Mouse (Mus musculus): ENCODE results near the gene Vsx1. TPM values are rescaled to one million over a fixed set of nuclear protein-coding genes. Genes with fewer than 3 reads are reported as not detected.

The Vsx1 gene
- total and polyA plus RNA-seq, 2 experiments from 2014 or later: not detected

DNA sequence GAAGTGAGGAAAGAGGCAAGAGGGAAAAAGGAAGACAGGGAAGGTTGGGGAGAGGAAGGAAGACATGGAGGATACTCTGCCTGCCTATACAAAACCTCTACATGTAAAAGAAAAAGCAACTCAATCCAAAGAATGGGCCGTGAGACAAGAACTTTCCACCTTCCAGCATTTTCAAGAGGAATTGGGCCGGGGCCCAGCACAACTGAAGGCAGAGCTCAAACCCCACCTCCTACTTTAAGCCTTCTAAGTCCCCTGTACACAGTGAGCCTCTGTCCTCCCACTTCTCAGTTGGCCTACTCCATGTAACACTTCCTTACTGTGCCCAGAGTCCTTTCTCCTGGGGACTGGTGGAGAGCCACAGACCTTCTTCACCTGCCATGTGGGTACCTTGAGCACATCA is 27.2 kb downstream of the Vsx1 start:
- Histone ChIP-seq H3K4me2 (ENCODE audit: low read depth, low read length) (no peak overlapping the region), H3K9ac (replicated peaks; ENCODE audit: low read depth, low read length) (no peak overlapping the region), H3K9me3 (replicated peaks; ENCODE audit: control insufficient read depth, low read length) (no peaks in the 10 kb centered on the region), H3K4me1 (ENCODE audit: control insufficient read depth, insufficient read depth) (peaks cover 27% of the 10 kb centered on the region), H3K27me3 (ENCODE audit: control insufficient read depth, insufficient read depth, low read length) (no peaks in the 10 kb centered on the region), H3K36me3 (replicated peaks; ENCODE audit: control insufficient read depth, insufficient read depth, low read length) (0 out of 2 replicates have a peak, but pooled peaks cover 4% of the 10 kb centered on the region), H3K4me3 (ENCODE audit: low read depth, low read length) (no peak overlapping the region), H3K27ac (ENCODE audit: low read depth) (no peak overlapping the region)
- ATAC-seq (ENCODE audit: insufficient read depth, low read depth): no peak
- no peak for DNase-seq (ENCODE audit: low spot score)
- 73% methylated on average over 2 of the region's 2 CpGs for WGBS
- TF ChIP-seq CTCF (IDR thresholded peaks at IDR 0.05; ENCODE audit: low read depth) (no peak), EP300 (IDR thresholded peaks at IDR 0.05; ENCODE audit: low read depth) (no peak)

DNA sequence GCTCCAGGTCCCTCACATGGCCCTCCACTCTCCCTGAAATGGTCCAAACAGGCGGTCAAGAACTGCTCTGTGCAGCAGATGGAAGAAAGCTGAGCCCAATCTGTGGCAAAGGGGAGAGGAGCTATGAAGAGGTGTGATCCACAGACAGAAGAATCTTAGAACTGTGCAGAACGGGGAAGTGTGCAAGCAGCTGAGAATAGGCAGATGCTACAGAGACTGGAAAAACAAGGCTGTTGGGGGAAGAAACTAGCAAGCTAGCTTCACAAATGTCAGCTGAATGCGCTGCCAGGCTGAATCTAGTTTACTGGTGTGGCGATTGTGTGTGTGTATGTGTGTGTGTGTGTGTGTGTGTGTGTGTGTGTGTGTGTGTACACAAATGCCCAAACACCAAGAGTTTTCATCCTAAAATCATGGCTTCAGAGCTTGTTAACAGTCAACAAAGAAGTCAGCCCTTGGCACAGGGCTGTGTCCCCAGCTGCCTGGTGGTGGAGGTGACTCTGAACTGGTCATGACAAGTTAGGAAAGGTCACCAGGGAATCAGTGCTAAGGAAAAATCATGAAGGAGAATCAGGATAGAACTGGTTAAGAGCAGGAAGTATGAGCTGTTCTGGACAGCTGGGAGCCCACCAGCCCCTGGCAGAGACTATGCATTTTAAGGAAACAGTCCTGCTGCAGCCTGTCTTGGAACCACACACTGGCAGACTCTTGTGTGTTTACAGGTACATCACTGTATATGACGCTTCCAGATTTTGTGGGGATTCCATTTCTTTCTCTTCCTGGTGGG is 28.3 kb downstream of the Vsx1 start:
- H3K9me3 ChIP-seq (replicated peaks; ENCODE audit: control insufficient read depth, low read length): no peaks in the 10 kb centered on the region
- H3K9ac ChIP-seq (replicated peaks; ENCODE audit: low read depth, low read length): no peak overlapping the region
- H3K4me2 ChIP-seq (ENCODE audit: low read depth, low read length): no peak overlapping the region
- DNase-seq (ENCODE audit: low spot score) (no peak), ATAC-seq (ENCODE audit: insufficient read depth, low read depth) (peak; percentile 37; the same call in 1 of the 2 replicates)
- H3K27me3 ChIP-seq (ENCODE audit: control insufficient read depth, insufficient read depth, low read length): no peaks in the 10 kb centered on the region
- 77% methylated on average over 5 of the region's 5 CpGs for WGBS
- no peak overlapping the region for H3K4me3 ChIP-seq (ENCODE audit: low read depth, low read length)
- H3K27ac ChIP-seq (ENCODE audit: low read depth): no peak overlapping the region
- 0 out of 2 replicates have a peak, but pooled peaks cover 4% of the 10 kb centered on the region for H3K36me3 ChIP-seq (replicated peaks; ENCODE audit: control insufficient read depth, insufficient read depth, low read length)
- peaks cover 24% of the 10 kb centered on the region for H3K4me1 ChIP-seq (ENCODE audit: control insufficient read depth, insufficient read depth)
- TF ChIP-seq CTCF (IDR thresholded peaks at IDR 0.05; ENCODE audit: low read depth) (no peak), EP300 (IDR thresholded peaks at IDR 0.05; ENCODE audit: low read depth) (no peak)

DNA sequence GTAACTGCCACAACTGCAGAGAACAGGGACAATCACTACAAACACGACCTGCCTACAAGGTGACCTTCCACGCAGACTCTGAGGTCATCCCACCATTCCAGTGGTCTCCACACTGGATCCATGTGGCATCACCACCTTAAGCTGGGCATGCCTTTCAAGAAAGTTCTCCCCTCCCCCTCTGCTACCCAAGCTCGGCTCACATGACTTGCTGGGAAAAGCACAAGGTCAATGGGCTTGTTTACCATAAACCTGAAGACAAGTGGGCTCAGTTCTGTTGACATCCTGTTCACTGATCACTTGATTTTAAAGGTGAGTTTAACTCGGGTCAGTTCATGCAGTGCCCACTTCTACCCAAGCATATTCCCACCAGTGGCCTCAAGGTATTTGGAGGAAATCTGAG is 29.1 kb downstream of the Vsx1 start:
- no peak for ATAC-seq (ENCODE audit: insufficient read depth, low read depth)

DNA sequence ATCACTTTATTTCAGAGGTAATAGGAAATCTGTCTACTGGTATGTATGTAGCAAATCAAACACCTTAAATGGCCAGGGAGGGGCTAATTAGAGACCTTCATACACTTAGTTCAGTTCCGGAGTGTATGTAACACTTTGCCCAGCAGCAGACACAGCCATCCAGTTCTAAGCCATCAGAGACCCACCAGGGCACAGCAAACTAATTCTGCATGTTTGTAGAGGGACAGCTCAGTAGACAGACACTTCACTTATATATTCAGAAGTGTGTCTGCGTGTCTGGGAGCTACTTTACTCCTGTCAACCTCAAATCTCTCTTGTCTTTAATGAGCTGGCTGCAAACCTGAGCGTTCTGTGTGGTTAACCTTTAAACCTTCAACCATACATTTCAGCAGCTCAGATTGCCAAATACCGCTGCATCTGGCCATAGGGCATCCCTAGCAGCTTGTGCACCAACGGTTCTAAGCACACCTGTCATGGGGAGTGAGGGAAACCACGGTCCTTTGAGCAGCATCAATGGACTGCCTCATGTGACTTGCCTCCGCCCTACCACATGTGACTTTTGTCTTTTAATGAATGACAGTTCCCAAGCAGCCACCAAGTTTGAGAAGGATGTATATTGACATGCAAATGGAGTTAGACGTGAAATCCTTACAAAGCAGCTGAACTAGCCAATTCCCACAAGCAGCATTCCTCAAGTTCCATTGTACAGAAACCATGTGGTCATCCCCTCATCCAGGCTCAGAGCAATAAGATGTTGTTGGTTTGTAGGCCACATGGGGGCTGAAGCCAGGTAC is 32.0 kb downstream of the Vsx1 start:
- H3K9ac ChIP-seq (replicated peaks; ENCODE audit: low read depth, low read length): no peak overlapping the region
- no peaks in the 10 kb centered on the region for H3K27me3 ChIP-seq (ENCODE audit: control insufficient read depth, insufficient read depth, low read length)
- ATAC-seq (ENCODE audit: insufficient read depth, low read depth) (no peak), DNase-seq (ENCODE audit: low spot score) (no peak)
- TF ChIP-seq CTCF (IDR thresholded peaks at IDR 0.05; ENCODE audit: low read depth): no peak
- TF ChIP-seq EP300 (IDR thresholded peaks at IDR 0.05; ENCODE audit: low read depth): no peak
- peaks cover 7% of the 10 kb centered on the region; the same call in 1 of the 2 replicates for H3K4me1 ChIP-seq (ENCODE audit: control insufficient read depth, insufficient read depth)
- 0 out of 2 replicates have a peak, but pooled peaks cover 4% of the 10 kb centered on the region for H3K36me3 ChIP-seq (replicated peaks; ENCODE audit: control insufficient read depth, insufficient read depth, low read length)
- H3K9me3 ChIP-seq (replicated peaks; ENCODE audit: control insufficient read depth, low read length): 0 out of 2 replicates have a peak, but pooled peaks cover 4% of the 10 kb centered on the region
- no peak overlapping the region for H3K27ac ChIP-seq (ENCODE audit: low read depth)
- H3K4me3 ChIP-seq (ENCODE audit: low read depth, low read length): no peak overlapping the region
- 68% methylated on average over 8 of the region's 8 CpGs for WGBS
- H3K4me2 ChIP-seq (ENCODE audit: low read depth, low read length): no peak overlapping the region

More for the DNA sequence above, 29.1 kb downstream of the Vsx1 start:
- Histone ChIP-seq H3K4me1 (ENCODE audit: control insufficient read depth, insufficient read depth) (peaks cover 20% of the 10 kb centered on the region), H3K9me3 (replicated peaks; ENCODE audit: control insufficient read depth, low read length) (0 out of 2 replicates have a peak, but pooled peaks cover 4% of the 10 kb centered on the region), H3K4me3 (ENCODE audit: low read depth, low read length) (no peak overlapping the region), H3K4me2 (ENCODE audit: low read depth, low read length) (no peak overlapping the region), H3K36me3 (replicated peaks; ENCODE audit: control insufficient read depth, insufficient read depth, low read length) (0 out of 2 replicates have a peak, but pooled peaks cover 4% of the 10 kb centered on the region), H3K9ac (replicated peaks; ENCODE audit: low read depth, low read length) (no peak overlapping the region), H3K27ac (ENCODE audit: low read depth) (no peak overlapping the region), H3K27me3 (ENCODE audit: control insufficient read depth, insufficient read depth, low read length) (no peaks in the 10 kb centered on the region)
- no peak for DNase-seq (ENCODE audit: low spot score)
- TF ChIP-seq EP300 (IDR thresholded peaks at IDR 0.05; ENCODE audit: low read depth) (no peak), CTCF (IDR thresholded peaks at IDR 0.05; ENCODE audit: low read depth) (no peak)
- WGBS: 58% methylated on average over 4 of the region's 4 CpGs

DNA sequence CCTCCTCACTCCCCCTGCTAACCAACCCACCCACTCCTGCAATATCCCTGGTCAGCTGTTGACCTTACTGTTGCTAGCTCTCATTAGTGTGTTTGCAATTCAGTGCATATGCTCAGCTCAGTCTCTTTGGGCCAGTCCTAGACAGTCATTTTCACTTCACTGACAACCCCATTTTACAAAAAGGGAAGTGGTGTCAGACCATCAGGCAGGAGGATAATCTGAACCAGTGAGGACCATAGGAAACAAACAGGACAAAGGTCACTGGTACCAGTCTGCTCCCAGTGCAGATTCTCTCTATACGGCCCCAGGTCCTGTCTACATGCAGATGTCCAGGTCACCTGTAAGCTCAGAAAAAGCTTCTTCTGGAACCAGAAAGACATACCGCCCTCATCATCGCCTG is 33.0 kb downstream of the Vsx1 start:
- WGBS: 91% methylated on average over 3 of the region's 3 CpGs
- H3K9ac ChIP-seq (replicated peaks; ENCODE audit: low read depth, low read length): no peak overlapping the region
- H3K27ac ChIP-seq (ENCODE audit: low read depth): no peak overlapping the region

More for the DNA sequence above, 33.0 kb downstream of the Vsx1 start:
- Histone ChIP-seq H3K36me3 (replicated peaks; ENCODE audit: control insufficient read depth, insufficient read depth, low read length) (0 out of 2 replicates have a peak, but pooled peaks cover 4% of the 10 kb centered on the region), H3K9me3 (replicated peaks; ENCODE audit: control insufficient read depth, low read length) (0 out of 2 replicates have a peak, but pooled peaks cover 4% of the 10 kb centered on the region), H3K4me2 (ENCODE audit: low read depth, low read length) (no peak overlapping the region), H3K4me3 (ENCODE audit: low read depth, low read length) (no peak overlapping the region), H3K4me1 (ENCODE audit: control insufficient read depth, insufficient read depth) (peaks cover 7% of the 10 kb centered on the region; the same call in 1 of the 2 replicates), H3K27me3 (ENCODE audit: control insufficient read depth, insufficient read depth, low read length) (no peaks in the 10 kb centered on the region)
- DNase-seq (ENCODE audit: low spot score) (no peak), ATAC-seq (ENCODE audit: insufficient read depth, low read depth) (no peak)
- no peak for TF ChIP-seq CTCF (IDR thresholded peaks at IDR 0.05; ENCODE audit: low read depth)
- no peak for TF ChIP-seq EP300 (IDR thresholded peaks at IDR 0.05; ENCODE audit: low read depth)

Measured in heart, postnatal 0 days (tissue).